ENCODE assay signal across 19 mouse cellular contexts in the genomic region with DNA sequence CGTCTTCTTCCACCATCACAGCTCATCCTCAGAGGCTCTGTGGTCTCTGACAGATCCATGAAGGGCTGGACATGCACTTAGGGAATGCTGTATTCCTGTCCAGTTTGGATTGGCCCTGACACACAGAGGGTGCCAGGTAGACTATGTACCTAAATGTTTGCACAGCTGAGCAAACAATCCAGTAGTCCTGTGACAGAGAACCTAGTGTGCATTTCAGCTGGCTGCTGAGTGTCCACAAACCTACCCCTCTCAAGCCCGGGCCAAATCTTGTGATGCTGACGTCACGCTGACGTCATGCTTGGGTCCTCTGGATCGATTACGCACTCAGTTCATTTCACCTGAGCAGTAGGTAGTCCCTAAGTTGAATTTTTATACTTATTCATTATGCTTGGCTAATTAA. TPM values are rescaled to one million over a fixed set of nuclear protein-coding genes. Genes with fewer than 3 reads are reported as not detected.
DNase-seq lines count a peak whose midpoint lies in the region; ATAC-seq and TF ChIP-seq lines count a peak whose summit lies in the region.
"Had no signal": no experiment of that assay in that cellular context is flagged by ENCODE, and none has a peak within 500 bp of the region (broad histone marks: within the 10 kb centered on the region; RNA-seq: fewer than 3 reads in every experiment).

No protein-coding gene starts in this region.

- no peak for TF ChIP-seq CTCF in liver, embryonic 14.5 days (IDR thresholded peaks at IDR 0.05; ENCODE audit: low read depth)

- H3K4me1 ChIP-seq in intestine, embryonic 16.5 days (ENCODE audit: control insufficient read depth, insufficient read depth, low read length), result no peaks in the 10 kb centered on the region
- H3K4me1 ChIP-seq in liver, embryonic 14.5 days (replicated peaks; ENCODE audit: control insufficient read depth in 2 of 2, insufficient read depth in 2 of 2, low read length in 1 of 2), result no peaks in the 10 kb centered on the region
- H3K4me1 ChIP-seq: limb, embryonic 12.5 days; midbrain, embryonic 13.5 days had no signal

- no peak overlapping the region for H3K4me2 ChIP-seq in intestine, embryonic 16.5 days (ENCODE audit: low read depth, low read length)
- no peak overlapping the region for H3K4me2 ChIP-seq in liver, embryonic 14.5 days (ENCODE audit: low read depth)
- H3K4me2 ChIP-seq: limb, embryonic 12.5 days; midbrain, embryonic 13.5 days had no signal

- H3K27ac ChIP-seq in intestine, embryonic 16.5 days (ENCODE audit: low read length), result no peak overlapping the region
- H3K27ac ChIP-seq in liver, embryonic 14.5 days, result no peak overlapping the region
- H3K27ac ChIP-seq: limb, embryonic 12.5 days; midbrain, embryonic 13.5 days had no signal

- H3K9me3 ChIP-seq in intestine, embryonic 16.5 days (ENCODE audit: control insufficient read depth, low read length), result no peaks in the 10 kb centered on the region
- H3K9me3 ChIP-seq in liver, embryonic 14.5 days (ENCODE audit: control insufficient read depth, low read length), result no peaks in the 10 kb centered on the region
- H3K9me3 ChIP-seq: limb, embryonic 12.5 days; midbrain, embryonic 13.5 days had no signal

- 82% methylated on average over 7 of the region's 7 CpGs for WGBS in intestine, embryonic 16.5 days
- 67% methylated on average over 7 of the region's 7 CpGs for WGBS in liver, embryonic 14.5 days (ENCODE audit: insufficient replicate concordance)

- H3K27me3 ChIP-seq in intestine, embryonic 16.5 days (replicated peaks; ENCODE audit: control insufficient read depth, insufficient read depth, low read length), result no peaks in the 10 kb centered on the region
- H3K27me3 ChIP-seq in liver, embryonic 14.5 days (ENCODE audit: control insufficient read depth, insufficient read depth, low read length), result no peaks in the 10 kb centered on the region
- H3K27me3 ChIP-seq: limb, embryonic 12.5 days; midbrain, embryonic 13.5 days had no signal

- peak; percentile 79 for ATAC-seq in intestine, embryonic 16.5 days
- peak; percentile 64 for ATAC-seq in liver, embryonic 14.5 days (ENCODE audit: insufficient read depth)
- ATAC-seq: forebrain, embryonic 14.5 days; midbrain, embryonic 13.5 days had no signal

- intact Hi-C loops in heart, postnatal 14 days (cut with DNase I), result no loop called here

- H3K4me3 ChIP-seq in intestine, embryonic 16.5 days (ENCODE audit: low read length), result no peak overlapping the region
- H3K4me3 ChIP-seq in liver, embryonic 14.5 days (ENCODE audit: insufficient read depth in 1 of 2, low read depth in 2 of 2, low read length in 2 of 2), result no peak overlapping the region
- H3K4me3 ChIP-seq: limb, embryonic 12.5 days; midbrain, embryonic 13.5 days; myocyte had no signal

- H3K36me3 ChIP-seq in intestine, embryonic 16.5 days (ENCODE audit: control insufficient read depth, insufficient read depth, low read length), result no peaks in the 10 kb centered on the region
- H3K36me3 ChIP-seq in liver, embryonic 14.5 days (replicated peaks; ENCODE audit: control insufficient read depth, insufficient read depth, low read depth), result no peaks in the 10 kb centered on the region
- H3K36me3 ChIP-seq: limb, embryonic 12.5 days; midbrain, embryonic 13.5 days had no signal

- no peak overlapping the region for H3K9ac ChIP-seq in intestine, embryonic 16.5 days (ENCODE audit: low read depth, low read length)
- no peak overlapping the region for H3K9ac ChIP-seq in liver, embryonic 14.5 days (replicated peaks)
- H3K9ac ChIP-seq: limb, embryonic 12.5 days; midbrain, embryonic 13.5 days had no signal

- peak; percentile 38 for DNase-seq in R1 (ENCODE audit: low read depth, low spot score)
- DNase-seq in liver, embryonic 14.5 days (ENCODE audit: low read depth in 3 of 3, low spot score in 3 of 3), result peak in 2 of 3 experiments; percentile 10 to 12
- peak; percentile 23 for DNase-seq in lung, postnatal 36 days
- DNase-seq in embryo, embryonic 10.5 days (ENCODE audit: low spot score), result no peak
- DNase-seq in Muller cell, postnatal 12 days (ENCODE audit: inconsistent ontology term), result no peak
- DNase-seq in heart, postnatal 14 days, result no peak
- no peak for DNase-seq in urinary bladder, adult 2 months (ENCODE audit: low spot score)
- DNase-seq: adrenal gland, postnatal 10 days; B cell, adult 2 months; cerebellum, adult 9-10 months; gastrocnemius, postnatal 14 days had no signal

- no peak for TF ChIP-seq EP300 in liver, embryonic 14.5 days (IDR thresholded peaks at IDR 0.05; ENCODE audit: low read depth)

RNA-seq across cellular contexts. Expression of a gene that starts 14.7 kb away (rescaled TPM):
- 1.7 TPM in 2 replicates for polyA plus RNA-seq in intestine, embryonic 16.5 days (2015; fragmentation: Nextera tagmentation; extraction: Ambion mirVana)
- polyA plus RNA-seq in liver, embryonic 14.5 days (2012; rRNA removed), result not detected in 2 replicates
- polyA plus RNA-seq in liver, embryonic 14.5 days (2014; fragmentation: Nextera tagmentation; extraction: Ambion mirVana), result not detected in 2 replicates
- under 1 TPM; 0.20 to 0.65 TPM for total RNA-seq in heart, postnatal 14 days (2021)
- 1.0 and 1.7 TPM in 2 replicates for polyA plus RNA-seq in urinary bladder, adult 2 months (2012; rRNA removed)
- total RNA-seq: common myeloid progenitor, adult 5-6 weeks; megakaryocyte progenitor cell, adult 5-6 weeks had no signal
- polyA plus RNA-seq: kidney, embryonic 14.5 days; myocyte had no signal

Comparison
In these comparisons a context has a peak if more than half of its experiments do, and no peak if none do; other contexts are left out.
1. DNase-seq: peak in R1 (single experiment), liver, embryonic 14.5 days (2 of 3) and lung, postnatal 36 days (single experiment); none in embryo, embryonic 10.5 days (single experiment), Muller cell, postnatal 12 days (single experiment), heart, postnatal 14 days (0 of 2) and urinary bladder, adult 2 months (single experiment).